Mouse (Mus musculus): Measurements from ENCODE around the gene Cic. TPM values are rescaled to one million over a fixed set of nuclear protein-coding genes. Genes with fewer than 3 reads are reported as not detected.

The Cic gene
- polyA plus RNA-seq, 1 experiment from 2014 or later, result 46.3 TPM

- H3K27me3 ChIP-seq, result no peaks in the 10 kb centered on the region
- H3K9ac ChIP-seq, result no peak overlapping the region
- H3K27ac ChIP-seq (replicated peaks), result no peak overlapping the region
- H3K4me2 ChIP-seq (replicated peaks), result no peak overlapping the region
- no peak overlapping the region for H3K4me3 ChIP-seq (replicated peaks)
- H3K36me3 ChIP-seq, result peaks cover 76% of the 10 kb centered on the region
- no peaks in the 10 kb centered on the region for H3K9me3 ChIP-seq (replicated peaks)
- WGBS, result 76% methylated on average over 20 of the region's 20 CpGs
- 0 out of 2 replicates have a peak, but pooled peaks have one; percentile 23 for ATAC-seq (ENCODE audit: insufficient number of reproducible peaks, low FRiP score, low TSS enrichment, low read depth)
- no peaks in the 10 kb centered on the region for H3K4me1 ChIP-seq
Measured at GRCm38 (mm10) chr7:25341000-25341784, 73.7 kb downstream of the Cic start.

Small RNA genes lying within 50 kb of the gene (microRNA-seq; reads per million reads assigned to microRNA genes)
- not detected for gene Mir7048 (ENCODE audit: borderline number of aligned reads)

Other genes with a start within 250 kb of the Cic start
- 6.0 and 6.7 TPM in 2 replicates for gene Grik5, start 195.4 kb upstream of the Cic start, polyA plus RNA-seq (2015; fragmentation: Nextera tagmentation; extraction: Ambion mirVana)
- 31.7 and 35.8 TPM in 2 replicates for gene Zfp574, start 195.1 kb upstream of the Cic start, polyA plus RNA-seq (2015; fragmentation: Nextera tagmentation; extraction: Ambion mirVana)
- gene Pou2f2, start 88.0 kb upstream of the Cic start, polyA plus RNA-seq (2015; fragmentation: Nextera tagmentation; extraction: Ambion mirVana), result 1.1 and 2.0 TPM in 2 replicates
- gene Dedd2, start 47.1 kb upstream of the Cic start, polyA plus RNA-seq (2015; fragmentation: Nextera tagmentation; extraction: Ambion mirVana), result 13.2 and 14.7 TPM in 2 replicates
- gene Zfp526, start 46.3 kb upstream of the Cic start, polyA plus RNA-seq (2015; fragmentation: Nextera tagmentation; extraction: Ambion mirVana), result 3.3 TPM in 2 replicates
- gene Gsk3a, start 29.9 kb upstream of the Cic start, polyA plus RNA-seq (2015; fragmentation: Nextera tagmentation; extraction: Ambion mirVana), result 11.5 and 13.0 TPM in 2 replicates
- gene Erf, start 16.9 kb upstream of the Cic start, polyA plus RNA-seq (2015; fragmentation: Nextera tagmentation; extraction: Ambion mirVana), result 21.0 and 22.1 TPM in 2 replicates
- 213 and 216 TPM in 2 replicates for gene Pafah1b3, start 30.3 kb downstream of the Cic start, polyA plus RNA-seq (2015; fragmentation: Nextera tagmentation; extraction: Ambion mirVana)
- 0.49 and 0.65 TPM in 2 replicates for gene Prr19, start 33.7 kb downstream of the Cic start, polyA plus RNA-seq (2015; fragmentation: Nextera tagmentation; extraction: Ambion mirVana)
- gene Tmem145, start 38.4 kb downstream of the Cic start, polyA plus RNA-seq (2015; fragmentation: Nextera tagmentation; extraction: Ambion mirVana), result 1.2 and 1.8 TPM in 2 replicates
- gene Megf8, start 49.5 kb downstream of the Cic start, polyA plus RNA-seq (2015; fragmentation: Nextera tagmentation; extraction: Ambion mirVana), result 16.4 and 17.3 TPM in 2 replicates
- 382 and 413 TPM in 2 replicates for gene Cnfn, start 102.0 kb downstream of the Cic start, polyA plus RNA-seq (2015; fragmentation: Nextera tagmentation; extraction: Ambion mirVana)
- gene Lipe, start 131.0 kb downstream of the Cic start, polyA plus RNA-seq (2015; fragmentation: Nextera tagmentation; extraction: Ambion mirVana), result 8.3 and 10.2 TPM in 2 replicates
- gene Cxcl17, start 145.2 kb downstream of the Cic start, polyA plus RNA-seq (2015; fragmentation: Nextera tagmentation; extraction: Ambion mirVana), result 1.9 and 4.3 TPM in 2 replicates
- 6.7 and 7.1 TPM in 2 replicates for gene Ceacam1, start 209.9 kb downstream of the Cic start, polyA plus RNA-seq (2015; fragmentation: Nextera tagmentation; extraction: Ambion mirVana)

All from embryonic facial prominence, embryonic 15.5 days (tissue).